Mouse (Mus musculus) spleen, adult 10 weeks (tissue): ENCODE data around the gene Tab3. TPM values are rescaled to one million over a fixed set of nuclear protein-coding genes. Genes with fewer than 3 reads are reported as not detected.

ENCODE experiments used
- polyA plus RNA-seq: library from polyadenylated mRNA; stranded (reverse); fragments of 350-450 nt; fragmentation: Illumina TruSeq; extraction: RNeasy Lipid Tissue Mini Kit (QIAGEN cat#74804); gene quantifications from one replicate; pipeline ENCODE4 v1.2.3, GENCODE M21; 2015; ENCODE audit warnings: low replicate concordance; ENCODE audit not compliant: insufficient read depth

The Tab3 gene
- 16.9 TPM for polyA plus RNA-seq

DNA sequence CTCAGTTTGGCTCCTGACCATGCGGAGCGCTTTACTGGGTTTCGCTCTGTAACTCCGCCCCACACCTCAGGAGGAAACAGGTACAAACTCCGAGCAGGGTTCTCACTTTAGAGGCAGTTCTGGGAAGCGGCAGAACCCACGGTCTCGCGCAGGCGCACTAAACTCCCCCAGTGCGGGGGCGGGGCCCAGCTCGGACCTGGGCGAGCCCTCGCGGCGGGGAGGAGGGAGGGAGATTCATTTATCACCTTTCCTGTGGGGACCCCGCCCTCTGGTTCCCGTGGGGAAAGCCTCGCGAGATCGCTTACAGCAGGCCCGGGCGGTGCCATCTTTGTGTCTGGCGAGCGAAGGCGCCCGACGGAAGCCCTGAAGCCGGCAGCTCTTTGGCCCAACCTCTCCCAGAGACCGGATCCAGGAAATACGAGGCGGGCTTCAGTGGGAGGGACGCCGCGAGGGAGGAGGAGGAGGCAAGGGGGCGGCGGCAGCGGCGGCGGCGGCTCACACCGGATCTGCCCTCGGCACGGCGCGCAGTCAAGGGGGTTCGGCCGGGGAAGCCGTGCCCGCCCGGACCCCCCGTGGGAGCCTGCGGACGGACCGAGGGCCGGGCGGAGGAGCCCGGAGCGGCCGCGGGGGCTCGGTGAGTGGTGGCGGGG, at the start of gene Tab3:
Tab3 (plus strand) TSS at position 491 of the 650 bp plus-strand sequence.

Other genes with a start within 250 kb of the Tab3 start
- 8.6 TPM for gene Gk, start 202.8 kb downstream of the Tab3 start, polyA plus RNA-seq